ENCODE assay signal across 24 mouse cellular contexts in the genomic region with DNA sequence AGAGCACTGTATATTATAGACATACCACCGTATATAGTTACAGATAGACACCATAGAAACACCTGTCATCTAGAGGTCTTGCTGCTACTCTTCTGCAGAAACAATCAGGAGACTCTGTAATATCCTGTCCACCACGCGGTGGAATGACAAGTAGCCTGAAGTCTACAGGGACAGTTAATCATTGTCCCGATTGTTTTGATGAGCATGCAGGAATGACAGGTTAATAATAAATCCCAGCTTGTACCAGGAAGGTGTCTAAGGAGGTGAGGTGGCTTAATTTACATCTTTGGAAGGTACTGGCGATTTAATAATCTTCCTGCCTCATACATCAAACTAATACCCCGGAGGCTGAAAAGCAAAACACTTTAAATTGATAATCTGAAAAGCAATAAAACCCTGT. TPM values are rescaled to one million over a fixed set of nuclear protein-coding genes. Genes with fewer than 3 reads are reported as not detected.
A peak's percentile ranks its signal among the peaks of the same experiment; 100 is the strongest.
DNase-seq lines count a peak whose midpoint lies in the region; ATAC-seq and TF ChIP-seq lines count a peak whose summit lies in the region.
"Had no signal": no experiment of that assay in that cellular context is flagged by ENCODE, and none has a peak within 500 bp of the region (broad histone marks: within the 10 kb centered on the region; RNA-seq: fewer than 3 reads in every experiment).

No protein-coding gene starts in this region.

- no peaks in the 10 kb centered on the region for H3K36me3 ChIP-seq in intestine, embryonic 16.5 days (ENCODE audit: control insufficient read depth, insufficient read depth, low read length)
- no peaks in the 10 kb centered on the region for H3K36me3 ChIP-seq in intestine, embryonic 15.5 days
- H3K36me3 ChIP-seq in intestine, postnatal 0 days (ENCODE audit: control insufficient read depth, insufficient read depth): no peaks in the 10 kb centered on the region
- no peaks in the 10 kb centered on the region for H3K36me3 ChIP-seq in kidney, postnatal 0 days (ENCODE audit: insufficient read depth, low read length)
- H3K36me3 ChIP-seq: limb, embryonic 12.5 days; neural tube, embryonic 12.5 days had no signal

- no peak for TF ChIP-seq POLR2A in brain, embryonic 14.5 days (IDR thresholded peaks at IDR 0.05; ENCODE audit: borderline replicate concordance, extremely low read depth, insufficient read depth, insufficient read length, poor library complexity, severe bottlenecking)

- H3K27ac ChIP-seq in intestine, embryonic 16.5 days (ENCODE audit: low read length): no peak overlapping the region
- no peak overlapping the region for H3K27ac ChIP-seq in intestine, embryonic 15.5 days
- H3K27ac ChIP-seq in intestine, postnatal 0 days (ENCODE audit: low read depth, low read length): no peak overlapping the region
- no peak overlapping the region for H3K27ac ChIP-seq in kidney, postnatal 0 days
- H3K27ac ChIP-seq: embryonic facial prominence, embryonic 10.5 days; forebrain, embryonic 10.5 days; limb, embryonic 12.5 days; macrophage; neural tube, embryonic 12.5 days had no signal

- H3K4me2 ChIP-seq in intestine, embryonic 16.5 days (ENCODE audit: low read depth, low read length): no peak overlapping the region
- no peak overlapping the region for H3K4me2 ChIP-seq in intestine, embryonic 15.5 days (replicated peaks)
- no peak overlapping the region; the same call in 1 of the 2 replicates for H3K4me2 ChIP-seq in intestine, postnatal 0 days (replicated peaks; ENCODE audit: low read depth)
- no peak overlapping the region for H3K4me2 ChIP-seq in kidney, postnatal 0 days (ENCODE audit: low read length)
- H3K4me2 ChIP-seq: limb, embryonic 12.5 days; liver, embryonic 11.5 days; neural tube, embryonic 12.5 days had no signal

- no peak overlapping the region for H3K4me3 ChIP-seq in intestine, embryonic 16.5 days (ENCODE audit: low read length)
- no peak overlapping the region for H3K4me3 ChIP-seq in intestine, embryonic 15.5 days (replicated peaks)
- H3K4me3 ChIP-seq in intestine, postnatal 0 days (ENCODE audit: low read depth, low read length): no peak overlapping the region
- no peak overlapping the region for H3K4me3 ChIP-seq in kidney, postnatal 0 days (replicated peaks; ENCODE audit: low read depth, low read length)
- H3K4me3 ChIP-seq: embryonic facial prominence, embryonic 10.5 days; forebrain, embryonic 10.5 days; limb, embryonic 12.5 days; neural tube, embryonic 12.5 days had no signal

- peak; percentile 25 for DNase-seq in brain, embryonic 14.5 days (ENCODE audit: low read depth)
- DNase-seq in kidney, postnatal 0 days (ENCODE audit: low spot score): peak; percentile 27
- no peak for DNase-seq in cerebellum, adult 18-20 months
- DNase-seq: adrenal gland, adult 8-10 months; cerebellum, adult 9-10 months; layer of hippocampus, postnatal 36 days; liver, postnatal 0 days; right cerebral cortex, adult 18-20 months; right cerebral cortex, postnatal 4 days; thymus, postnatal 14 days had no signal

- no peak overlapping the region for H3K9ac ChIP-seq in intestine, embryonic 16.5 days (ENCODE audit: low read depth, low read length)
- no peak overlapping the region for H3K9ac ChIP-seq in intestine, embryonic 15.5 days
- no peak overlapping the region for H3K9ac ChIP-seq in intestine, postnatal 0 days (ENCODE audit: low read depth, low read length)
- no peak overlapping the region for H3K9ac ChIP-seq in kidney, postnatal 0 days (ENCODE audit: low read depth, low read length)
- H3K9ac ChIP-seq: limb, embryonic 12.5 days; liver, postnatal 0 days; neural tube, embryonic 12.5 days had no signal

- no peaks in the 10 kb centered on the region for H3K27me3 ChIP-seq in intestine, embryonic 16.5 days (replicated peaks; ENCODE audit: control insufficient read depth, insufficient read depth, low read length)
- no peaks in the 10 kb centered on the region for H3K27me3 ChIP-seq in intestine, embryonic 15.5 days (replicated peaks)
- no peaks in the 10 kb centered on the region for H3K27me3 ChIP-seq in intestine, postnatal 0 days (replicated peaks; ENCODE audit: control insufficient read depth, insufficient read depth, low read length)
- H3K27me3 ChIP-seq in kidney, postnatal 0 days (ENCODE audit: insufficient read depth, low read length): no peaks in the 10 kb centered on the region
- H3K27me3 ChIP-seq: limb, embryonic 12.5 days; neural tube, embryonic 12.5 days had no signal

- no peaks in the 10 kb centered on the region for H3K9me3 ChIP-seq in intestine, embryonic 16.5 days (ENCODE audit: control insufficient read depth, low read length)
- H3K9me3 ChIP-seq in intestine, embryonic 15.5 days: no peaks in the 10 kb centered on the region
- no peaks in the 10 kb centered on the region for H3K9me3 ChIP-seq in intestine, postnatal 0 days (ENCODE audit: control insufficient read depth)
- no peaks in the 10 kb centered on the region for H3K9me3 ChIP-seq in kidney, postnatal 0 days (replicated peaks; ENCODE audit: low read length)
- H3K9me3 ChIP-seq: embryonic facial prominence, embryonic 10.5 days; neural tube, embryonic 12.5 days had no signal

- TF ChIP-seq CTCF in brain, embryonic 14.5 days (IDR thresholded peaks at IDR 0.05; ENCODE audit: borderline replicate concordance, extremely low read depth, insufficient read depth, insufficient read length): no peak
- TF ChIP-seq CTCF in intestine, postnatal 0 days (IDR thresholded peaks at IDR 0.05; ENCODE audit: low read depth): 0 out of 2 replicates have a peak, but pooled peaks have one; percentile 12
- no peak for TF ChIP-seq CTCF in kidney, postnatal 0 days (IDR thresholded peaks at IDR 0.05; ENCODE audit: low read depth)

- ATAC-seq in intestine, embryonic 16.5 days: peak; percentile 77
- ATAC-seq in intestine, embryonic 15.5 days: no peak
- 0 out of 2 replicates have a peak, but pooled peaks have one; percentile 49 for ATAC-seq in intestine, postnatal 0 days
- 0 out of 2 replicates have a peak, but pooled peaks have one; percentile 46 for ATAC-seq in kidney, postnatal 0 days (replicated peaks; ENCODE audit: low FRiP score, low read depth)
- ATAC-seq in cerebellum, adult (ENCODE audit: insufficient number of reproducible peaks, low FRiP score, low TSS enrichment): no peak
- ATAC-seq in erythroid progenitor cell, adult 5-6 weeks (replicated peaks; ENCODE audit: low FRiP score, poor library complexity, severe bottlenecking): no peak
- ATAC-seq: activated CD4-positive, CD25-positive, alpha-beta regulatory T cell, adult 4 months; liver, postnatal 0 days; lung, postnatal 0 days had no signal

- no peaks in the 10 kb centered on the region for H3K4me1 ChIP-seq in intestine, embryonic 16.5 days (ENCODE audit: control insufficient read depth, insufficient read depth, low read length)
- no peaks in the 10 kb centered on the region for H3K4me1 ChIP-seq in intestine, embryonic 15.5 days (replicated peaks)
- no peaks in the 10 kb centered on the region for H3K4me1 ChIP-seq in intestine, postnatal 0 days (replicated peaks; ENCODE audit: control insufficient read depth, insufficient read depth, low read length)
- H3K4me1 ChIP-seq in kidney, postnatal 0 days (replicated peaks; ENCODE audit: insufficient read depth, low read length): no peaks in the 10 kb centered on the region
- H3K4me1 ChIP-seq: embryonic facial prominence, embryonic 10.5 days; forebrain, embryonic 10.5 days; limb, embryonic 12.5 days; neural tube, embryonic 12.5 days had no signal

- 45% methylated on average over 6 of the region's 6 CpGs for WGBS in intestine, embryonic 16.5 days
- 46% methylated on average over 6 of the region's 6 CpGs for WGBS in intestine, embryonic 15.5 days
- 33% methylated on average over 6 of the region's 6 CpGs for WGBS in intestine, postnatal 0 days
- 22% methylated on average over 6 of the region's 6 CpGs for WGBS in kidney, postnatal 0 days

RNA-seq across cellular contexts. Expression of a gene that starts 15.3 kb away (rescaled TPM):
- 7.4 and 8.0 TPM in 2 replicates for polyA plus RNA-seq in intestine, embryonic 16.5 days (2015; fragmentation: Nextera tagmentation; extraction: Ambion mirVana)
- 8.5 and 9.1 TPM in 2 replicates for polyA plus RNA-seq in intestine, embryonic 15.5 days (2015; fragmentation: Nextera tagmentation; extraction: Ambion mirVana)
- 13.2 and 13.3 TPM in 2 replicates for polyA plus RNA-seq in brain, embryonic 14.5 days (2012; rRNA removed)
- 3.0 and 3.5 TPM in 2 replicates for polyA plus RNA-seq in intestine, postnatal 0 days (2015; fragmentation: Nextera tagmentation; extraction: Ambion mirVana)
- polyA plus RNA-seq in kidney, postnatal 0 days (2015; fragmentation: Nextera tagmentation; extraction: Ambion mirVana): 8.0 and 9.2 TPM in 2 replicates
- total RNA-seq in erythroid progenitor cell, adult 5-6 weeks (2015; ENCODE audit: low replicate concordance): 0.42 and 0.72 TPM in 2 replicates
- total RNA-seq in erythroid progenitor cell, adult 5-6 weeks (2017; ENCODE audit: low replicate concordance): 0.90 TPM in 1 of 2 replicates, not detected in the other

RNA-seq across cellular contexts. Expression of a gene that starts 36.0 kb away (rescaled TPM):
- 0.06 and 0.07 TPM in 2 replicates for polyA plus RNA-seq in intestine, embryonic 16.5 days (2015; fragmentation: Nextera tagmentation; extraction: Ambion mirVana)
- polyA plus RNA-seq in intestine, embryonic 15.5 days (2015; fragmentation: Nextera tagmentation; extraction: Ambion mirVana): 0.03 TPM in 2 replicates
- polyA plus RNA-seq in brain, embryonic 14.5 days (2012; rRNA removed): 0.30 and 0.41 TPM in 2 replicates
- polyA plus RNA-seq in intestine, postnatal 0 days (2015; fragmentation: Nextera tagmentation; extraction: Ambion mirVana): 0.05 and 0.07 TPM in 2 replicates
- polyA plus RNA-seq in kidney, postnatal 0 days (2015; fragmentation: Nextera tagmentation; extraction: Ambion mirVana): 0.03 TPM in 1 of 2 replicates, not detected in the other
- total RNA-seq in erythroid progenitor cell, adult 5-6 weeks (2015; ENCODE audit: low replicate concordance): not detected in 2 replicates
- total RNA-seq in erythroid progenitor cell, adult 5-6 weeks (2017; ENCODE audit: low replicate concordance): not detected in 2 replicates
- total RNA-seq: hematopoietic stem cell, adult 5-6 weeks had no signal
- polyA plus RNA-seq: macrophage had no signal

Comparison
In these comparisons a context has a peak if more than half of its experiments do, and no peak if none do; other contexts are left out.
1. ATAC-seq: peak in intestine, embryonic 16.5 days (single experiment), intestine, postnatal 0 days (single experiment) and kidney, postnatal 0 days (single experiment); none in intestine, embryonic 15.5 days (single experiment), cerebellum, adult (single experiment) and erythroid progenitor cell, adult 5-6 weeks (single experiment).
2. DNase-seq: peak in brain, embryonic 14.5 days (single experiment) and kidney, postnatal 0 days (single experiment); none in cerebellum, adult 18-20 months (0 of 2).